Mouse (Mus musculus) limb, embryonic 14.5 days (tissue): ENCODE results near the gene BC048562. TPM values are rescaled to one million over a fixed set of nuclear protein-coding genes. Genes with fewer than 3 reads are reported as not detected.

ENCODE experiments used
- ATAC-seq: fragments of 200-750 bp; cut with Nextera tagmentation; 2 replicates; pipeline ENCODE4 v1.8.0; 2017; ENCODE audit warnings: low read depth, moderate number of reproducible peaks, moderate TSS enrichment; ENCODE audit not compliant: low FRiP score
- DNase-seq: peaks from one replicate; pipeline ENCODE4 v3.0.0-alpha.2; 2015; ENCODE audit warnings: low spot score
- H3K27ac ChIP-seq: fragments of 300-500 bp; sonication (generic); replicated peaks from 2 replicates; pipeline ENCODE4 v1.5.1; 2014; ENCODE audit warnings: low read depth, mild to moderate bottlenecking, low read length, moderate library complexity, mixed read lengths
- H3K27me3 ChIP-seq: fragments of 300-500 bp; sonication (generic); 2 replicates; pipeline ENCODE4 v1.6.1; 2014; ENCODE audit warnings: low read length, mixed read lengths; ENCODE audit not compliant: control insufficient read depth, insufficient read depth
- H3K36me3 ChIP-seq: fragments of 300-500 bp; sonication (generic); 2 replicates; pipeline ENCODE4 v1.6.1; 2014; ENCODE audit warnings: mild to moderate bottlenecking, low read length, moderate library complexity, mixed read lengths; ENCODE audit not compliant: control insufficient read depth, insufficient read depth
- H3K4me1 ChIP-seq: fragments of 300-500 bp; sonication (generic); 2 replicates; pipeline ENCODE4 v1.6.1; 2014; ENCODE audit warnings: antibody characterized with exemption, low read length, mixed read lengths; ENCODE audit not compliant: control insufficient read depth, insufficient read depth
- H3K4me2 ChIP-seq: fragments of 300-500 bp; sonication (generic); replicated peaks from 2 replicates; pipeline ENCODE4 v1.6.1; 2014; ENCODE audit warnings: low read depth, mild to moderate bottlenecking, low read length, moderate library complexity; ENCODE audit not compliant: severe bottlenecking
- H3K4me3 ChIP-seq: fragments of 300-500 bp; sonication (generic); replicated peaks from 2 replicates; pipeline ENCODE4 v1.5.1; 2014; ENCODE audit warnings: low read length
- H3K9ac ChIP-seq: fragments of 300-500 bp; sonication (generic); 2 replicates; pipeline ENCODE4 v1.6.1; 2014; ENCODE audit warnings: mild to moderate bottlenecking, low read depth, low read length, moderate library complexity; ENCODE audit not compliant: severe bottlenecking
- H3K9me3 ChIP-seq: fragments of 300-500 bp; sonication (generic); 2 replicates; pipeline ENCODE4 v1.6.1; 2016; ENCODE audit warnings: low read length; ENCODE audit not compliant: control insufficient read depth
- POLR2A ChIP-seq: fragments of 200-500 bp; IDR thresholded peaks from 2 replicates; pipeline ENCODE4 v1.8.0; 2012; ENCODE audit warnings: inconsistent platforms, mild to moderate bottlenecking, moderate library complexity, borderline replicate concordance; ENCODE audit not compliant: insufficient read depth, insufficient read length; ENCODE audit errors: extremely low read depth
- WGBS: fragments of 180-500 bp; shearing (Covaris S2); extraction: QIAGEN DNeasy Blood & Tissue Kit; methylation state at CpG from one replicate; pipeline ENCODE4 v1.1.7; 2014; 5-methylcytosine and 5-hydroxymethylcytosine counted together
- polyA plus RNA-seq, 2 experiments: library from polyadenylated mRNA; depleted of rRNA in 1 of 2; stranded (reverse) in 1 of 2; unstranded in 1 of 2; fragments of >200 nt; fragmentation: Nextera tagmentation in 1 of 2; extraction: Ambion mirVana in 1 of 2; gene quantifications; 2 replicates each; pipeline versions ENCODE4 v1.2.1 to v1.2.3; 2012 to 2014

BC048562 gene
- polyA plus RNA-seq, 2 experiments: not detected

- Histone ChIP-seq H3K36me3 (peaks cover 43% of the 10 kb centered on the region), H3K9ac (no peak overlapping the region), H3K27me3 (no peaks in the 10 kb centered on the region), H3K27ac (no peak overlapping the region), H3K9me3 (no peaks in the 10 kb centered on the region), H3K4me2 (no peak overlapping the region), H3K4me3 (no peak overlapping the region), H3K4me1 (no peaks in the 10 kb centered on the region)
- TF ChIP-seq POLR2A: no peak
- DNase-seq (no peak), ATAC-seq (no peak)
- WGBS: 84% methylated on average over 1 of the region's 1 CpGs
Measured at GRCm38 (mm10) chr9:108395427-108395826, 40.9 kb upstream of the BC048562 start.

- Histone ChIP-seq H3K27ac (no peak overlapping the region), H3K4me3 (no peak overlapping the region), H3K36me3 (peaks cover 15% of the 10 kb centered on the region), H3K4me1 (no peaks in the 10 kb centered on the region), H3K4me2 (no peak overlapping the region), H3K9ac (no peak overlapping the region), H3K9me3 (no peaks in the 10 kb centered on the region), H3K27me3 (no peaks in the 10 kb centered on the region)
- ATAC-seq: no peak
- DNase-seq: no peak
- 91% methylated on average over 3 of the region's 3 CpGs for WGBS
- TF ChIP-seq POLR2A: no peak
Measured at GRCm38 (mm10) chr9:108398324-108398723, 38.0 kb upstream of the BC048562 start.

- H3K4me1 ChIP-seq: no peaks in the 10 kb centered on the region
- no peaks in the 10 kb centered on the region for H3K9me3 ChIP-seq
- no peak overlapping the region for H3K4me3 ChIP-seq
- no peak for TF ChIP-seq POLR2A
- no peak overlapping the region for H3K27ac ChIP-seq
- no peak overlapping the region for H3K4me2 ChIP-seq
- DNase-seq: no peak
- 0 out of 2 replicates have a peak, but pooled peaks cover 4% of the 10 kb centered on the region for H3K36me3 ChIP-seq
- ATAC-seq: no peak
- WGBS: 72% methylated on average over 7 of the region's 7 CpGs
- H3K9ac ChIP-seq: no peak overlapping the region
- H3K27me3 ChIP-seq: no peaks in the 10 kb centered on the region
Measured at GRCm38 (mm10) chr9:108401186-108401960, 34.9 kb upstream of the BC048562 start.

GRCm38 (mm10) chr9:108403081-108403480 is 33.2 kb upstream of the BC048562 start:
- Histone ChIP-seq H3K27ac (no peak overlapping the region), H3K4me1 (no peaks in the 10 kb centered on the region), H3K36me3 (no peaks in the 10 kb centered on the region), H3K4me3 (no peak overlapping the region), H3K4me2 (no peak overlapping the region), H3K27me3 (no peaks in the 10 kb centered on the region), H3K9ac (no peak overlapping the region), H3K9me3 (no peaks in the 10 kb centered on the region)
- no peak for DNase-seq
- ATAC-seq: no peak
- 85% methylated on average over 4 of the region's 4 CpGs for WGBS
- no peak for TF ChIP-seq POLR2A

- Histone ChIP-seq H3K4me2 (no peak overlapping the region), H3K4me3 (no peak overlapping the region), H3K27ac (no peak overlapping the region), H3K27me3 (no peaks in the 10 kb centered on the region), H3K36me3 (no peaks in the 10 kb centered on the region), H3K4me1 (no peaks in the 10 kb centered on the region), H3K9me3 (no peaks in the 10 kb centered on the region), H3K9ac (no peak overlapping the region)
- DNase-seq: no peak
- no peak for ATAC-seq
- no peak for TF ChIP-seq POLR2A
- WGBS: 80% methylated on average over 8 of the region's 8 CpGs
Measured at GRCm38 (mm10) chr9:108404451-108404850, 31.8 kb upstream of the BC048562 start.
